Mouse (Mus musculus): ENCODE results near the gene Thumpd1.

The Thumpd1 gene

DNA sequence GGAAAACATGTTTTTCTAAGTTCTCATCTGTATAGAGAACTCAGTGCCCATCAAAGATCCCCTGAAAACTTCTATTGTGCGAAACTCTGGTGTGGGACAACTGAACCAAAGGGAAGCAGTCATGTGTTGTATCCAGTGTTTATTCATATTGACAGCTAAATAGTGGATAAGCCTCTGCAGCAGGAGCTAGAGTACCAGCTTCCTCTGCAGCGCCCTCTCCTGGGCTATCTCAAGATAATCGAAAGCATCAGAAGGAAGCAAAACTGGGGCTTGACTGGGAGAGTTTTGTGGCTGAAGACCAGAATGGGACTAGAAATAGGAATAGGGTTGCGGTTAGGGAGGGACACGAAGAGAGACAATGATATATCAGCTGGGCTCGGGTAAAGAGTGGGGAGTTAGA lies 49.7 kb downstream of the Thumpd1 start:
- DNase-seq (ENCODE audit: low spot score in 2 of 2), result peak in 1 of 2 experiments; percentile 5

DNA sequence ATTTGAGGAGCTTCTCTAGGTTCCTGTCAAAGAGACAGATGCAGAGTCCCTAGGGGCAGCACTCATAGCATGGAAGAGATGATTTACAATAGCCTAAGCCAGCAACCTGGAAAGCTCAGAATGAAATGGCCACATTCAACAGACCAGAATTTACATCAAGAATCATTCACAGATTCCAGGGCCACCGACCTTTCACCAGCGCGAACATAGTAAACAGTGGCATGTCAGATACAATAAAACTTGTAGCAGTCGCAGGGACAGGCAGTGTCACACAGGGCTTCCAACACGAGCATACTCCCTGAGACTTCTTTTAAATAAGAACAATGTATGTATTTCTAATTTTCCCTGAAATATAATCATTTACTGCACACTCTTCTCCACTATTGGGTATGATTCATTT lies 50.2 kb downstream of the Thumpd1 start:
- no peak for DNase-seq (ENCODE audit: low spot score in 2 of 2)

DNA sequence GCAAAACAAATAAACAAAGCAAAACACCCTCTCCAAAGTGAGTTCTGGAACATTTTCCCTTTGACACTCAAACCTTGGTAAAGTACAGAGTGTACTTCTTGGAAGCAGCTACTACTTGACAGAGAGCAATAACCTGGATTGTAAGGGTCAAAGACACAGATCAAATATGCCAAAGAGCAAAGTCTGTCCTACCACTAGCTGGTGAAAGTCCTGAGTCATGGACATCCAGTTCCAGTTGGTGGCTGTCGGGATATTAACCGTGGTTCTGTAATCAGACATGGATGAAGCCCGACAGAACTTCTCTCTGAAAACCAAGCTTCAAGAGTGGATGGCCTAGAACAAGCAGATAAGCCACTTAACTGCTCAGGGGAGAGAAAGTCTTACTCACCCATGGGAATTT lies 52.7 kb downstream of the Thumpd1 start:
- DNase-seq (ENCODE audit: low spot score in 2 of 2), result no peak

All from left cerebral cortex, adult 9 months (tissue).